Mouse (Mus musculus) MEL (cell line): ENCODE measurements around the gene Gm26657. TPM values are rescaled to one million over a fixed set of nuclear protein-coding genes. Genes with fewer than 3 reads are reported as not detected.

ENCODE experiments used
- DNase-seq: peaks from one replicate; pipeline ENCODE4 v3.0.0; 2011; ENCODE audit warnings: low read depth, low spot score
- H3K27ac ChIP-seq: 2 replicates; pipeline ENCODE4 v1.5.1; 2012; ENCODE audit warnings: low read depth, mild to moderate bottlenecking, control low read depth, low read length, moderate library complexity; ENCODE audit not compliant: control insufficient read depth
- H3K27me3 ChIP-seq, 2 experiments: fragments of 150-350 bp in 1 of 2; sonication (generic) in 1 of 2; 2 replicates each; pipeline ENCODE4 v1.6.1; 2012; ENCODE audit warnings: low read length in 2 of 2, mild to moderate bottlenecking in 2 of 2, improper control_type of control experiment in 1 of 2, moderate library complexity in 1 of 2; ENCODE audit not compliant: insufficient read depth in 2 of 2, control insufficient read depth in 1 of 2
- H3K36me3 ChIP-seq, 2 experiments: 2 replicates each; pipeline ENCODE4 v1.6.1; 2012 to 2014; ENCODE audit warnings: low read length in 2 of 2, improper control_type of control experiment in 1 of 2, inconsistent platforms in 1 of 2, mild to moderate bottlenecking in 1 of 2; ENCODE audit not compliant: insufficient read depth in 2 of 2, control insufficient read depth in 1 of 2
- H3K4me1 ChIP-seq, 2 experiments: fragments of 150-350 bp in 1 of 2; sonication (generic) in 1 of 2; 2 replicates each; pipeline ENCODE4 v1.6.1; 2012; ENCODE audit warnings: low read length in 2 of 2, improper control_type of control experiment in 1 of 2, mild to moderate bottlenecking in 1 of 2; ENCODE audit not compliant: insufficient read depth in 2 of 2, control insufficient read depth in 1 of 2
- H3K4me3 ChIP-seq, 2 experiments: fragments of 150-350 bp in 1 of 2; sonication (generic) in 1 of 2; 2 replicates each; pipeline ENCODE4 v1.5.1; 2012; ENCODE audit warnings: low read depth in 2 of 2, low read length in 2 of 2, mild to moderate bottlenecking in 2 of 2, moderate library complexity in 2 of 2, control low read depth in 1 of 2, improper control_type of control experiment in 1 of 2; ENCODE audit not compliant: control insufficient read depth in 1 of 2, insufficient read depth in 1 of 2
- H3K79me2 ChIP-seq: 2 replicates; pipeline ENCODE4 v1.6.1; 2012; ENCODE audit warnings: mild to moderate bottlenecking, low read length, moderate library complexity; ENCODE audit not compliant: control insufficient read depth, poor library complexity, insufficient read depth
- H3K9ac ChIP-seq: 2 replicates; pipeline ENCODE4 v1.6.1; 2012; ENCODE audit warnings: low read depth, mild to moderate bottlenecking, control low read depth, low read length, moderate library complexity; ENCODE audit not compliant: control insufficient read depth, poor library complexity, severe bottlenecking
- H3K9me3 ChIP-seq: fragments of 150-350 bp; sonication (generic); replicated peaks from 2 replicates; pipeline ENCODE4 v1.6.1; 2012; ENCODE audit warnings: mild to moderate bottlenecking, low read length, improper control_type of control experiment, moderate library complexity; ENCODE audit not compliant: insufficient read depth
- CHD1 ChIP-seq: IDR thresholded peaks from 2 replicates; pipeline ENCODE4 v1.6.1; 2012; ENCODE audit warnings: low read depth, mild to moderate bottlenecking, inconsistent platforms, low read length, improper control_type of control experiment
- ETS1 ChIP-seq: IDR thresholded peaks from 2 replicates; pipeline ENCODE4 v1.6.1; 2012; ENCODE audit warnings: low read depth, mild to moderate bottlenecking, inconsistent platforms, low read length, improper control_type of control experiment, moderate library complexity
- GATA1 ChIP-seq: IDR thresholded peaks from 2 replicates; pipeline ENCODE4 v1.6.1; 2011; ENCODE audit warnings: low read depth, low read length, improper control_type of control experiment
- JUND ChIP-seq: IDR thresholded peaks from 2 replicates; pipeline ENCODE4 v1.6.1; 2011; ENCODE audit warnings: low read depth, mild to moderate bottlenecking, improper control_type of control experiment, low read length
- KAT2A ChIP-seq: conservative IDR thresholded peaks from 2 replicates; pipeline ENCODE4 v1.6.1; 2012; ENCODE audit warnings: low read depth, low read length, improper control_type of control experiment, inconsistent platforms
- MAFK ChIP-seq: IDR thresholded peaks from 2 replicates; pipeline ENCODE4 v1.6.1; 2011; ENCODE audit warnings: low read depth, mild to moderate bottlenecking, low read length, improper control_type of control experiment, borderline replicate concordance
- MAZ ChIP-seq: IDR thresholded peaks from 2 replicates; pipeline ENCODE4 v1.6.1; 2012; ENCODE audit warnings: low read depth, mild to moderate bottlenecking, inconsistent platforms, low read length, improper control_type of control experiment
- MEF2A ChIP-seq: IDR thresholded peaks from 2 replicates; pipeline ENCODE4 v1.6.1; 2014; ENCODE audit warnings: low read depth, mild to moderate bottlenecking, inconsistent platforms, low read length, improper control_type of control experiment; ENCODE audit not compliant: poor library complexity, insufficient replicate concordance, severe bottlenecking; ENCODE audit errors: extremely low read depth
- MYC ChIP-seq: IDR thresholded peaks from 2 replicates; pipeline ENCODE4 v1.6.1; 2011; ENCODE audit warnings: low read depth, mild to moderate bottlenecking, low read length, improper control_type of control experiment, moderate library complexity
- POLR2A ChIP-seq, 2 experiments: IDR thresholded peaks; 2 replicates each; pipeline ENCODE4 v1.6.1; 2011 to 2012; ENCODE audit warnings: low read length in 2 of 2, mild to moderate bottlenecking in 2 of 2, control low read depth in 1 of 2, improper control_type of control experiment in 1 of 2, low read depth in 1 of 2, moderate library complexity in 1 of 2; ENCODE audit not compliant: control insufficient read depth in 1 of 2, insufficient read depth in 1 of 2, poor library complexity in 1 of 2
- POLR2AphosphoS2 ChIP-seq: IDR thresholded peaks from 2 replicates; pipeline ENCODE4 v1.6.1; 2011; ENCODE audit warnings: low read length, improper control_type of control experiment
- POLR2AphosphoS5 ChIP-seq: IDR thresholded peaks from 2 replicates; pipeline ENCODE4 v1.6.1; 2012; ENCODE audit warnings: low read depth, borderline replicate concordance, mild to moderate bottlenecking, inconsistent platforms, low read length, moderate library complexity, mixed read lengths
- SIN3A ChIP-seq: IDR thresholded peaks from 2 replicates; pipeline ENCODE4 v1.6.1; 2012; ENCODE audit warnings: low read length, improper control_type of control experiment, inconsistent platforms
- TAL1 ChIP-seq: IDR thresholded peaks from 2 replicates; pipeline ENCODE4 v1.6.1; 2012; ENCODE audit warnings: mild to moderate bottlenecking, inconsistent platforms, low read length, moderate library complexity, mixed read lengths
- TCF12 ChIP-seq: IDR thresholded peaks from 2 replicates; pipeline ENCODE4 v1.6.1; 2014; ENCODE audit warnings: low read depth, mild to moderate bottlenecking, inconsistent platforms, low read length, improper control_type of control experiment, moderate library complexity
- USF1 ChIP-seq: IDR thresholded peaks from 2 replicates; pipeline ENCODE4 v1.6.1; 2014; ENCODE audit warnings: low read depth, mild to moderate bottlenecking, inconsistent platforms, low read length, improper control_type of control experiment, moderate library complexity
- ZKSCAN1 ChIP-seq: IDR thresholded peaks from 2 replicates; pipeline ENCODE4 v1.6.1; 2012; ENCODE audit warnings: low read depth, mild to moderate bottlenecking, inconsistent platforms, low read length, improper control_type of control experiment, moderate library complexity
- polyA plus RNA-seq, 2 experiments: library from polyadenylated mRNA; stranded (reverse) in 1 of 2; unstranded in 1 of 2; fragments of >175 nt in 1 of 2; fragments of >200 nt in 1 of 2; gene quantifications; 2 replicates each; pipeline versions ENCODE4 v1.2.1 to v1.2.4; 2012; ENCODE audit warnings: low replicate concordance in 2 of 2, low read depth in 1 of 2; ENCODE audit not compliant: insufficient read length in 2 of 2, insufficient read depth in 1 of 2, missing spikeins in 1 of 2
- total RNA-seq: library from RNA; depleted of rRNA; stranded (reverse); fragments of 300-350 nt; gene quantifications from 2 replicates; pipeline ENCODE4 v1.2.3, GENCODE M21; 2012

Gm26657 gene
- total and polyA plus RNA-seq, 3 experiments = not detected

- DNase-seq = no peak
- no peaks in the 10 kb centered on the region for H3K36me3 ChIP-seq
- no peaks in the 10 kb centered on the region for H3K27me3 ChIP-seq
- no peaks in the 10 kb centered on the region for H3K4me1 ChIP-seq
- H3K9me3 ChIP-seq = no peaks in the 10 kb centered on the region
- H3K4me3 ChIP-seq = no peak overlapping the region
- H3K79me2 ChIP-seq = no peaks in the 10 kb centered on the region
- no peak overlapping the region for H3K9ac ChIP-seq
- H3K27ac ChIP-seq = no peak overlapping the region
- TF ChIP-seq MAFK = no peak
- TF ChIP-seq JUND = no peak
- no peak for TF ChIP-seq MYC
- no peak for TF ChIP-seq ZKSCAN1
Measured at GRCm38 (mm10) chr4:56716801-56717200, 23.1 kb upstream of the Gm26657 start.

GRCm38 (mm10) chr4:56717932-56718331 is 21.9 kb upstream of the Gm26657 start:
- Histone ChIP-seq H3K4me3 (no peak overlapping the region), H3K79me2 (no peaks in the 10 kb centered on the region), H3K9ac (no peak overlapping the region), H3K9me3 (no peaks in the 10 kb centered on the region), H3K36me3 (no peaks in the 10 kb centered on the region), H3K27me3 (no peaks in the 10 kb centered on the region), H3K4me1 (no peaks in the 10 kb centered on the region), H3K27ac (no peak overlapping the region)
- no peak for DNase-seq
- TF ChIP-seq POLR2A (IDR thresholded peaks at IDR 0.05; ENCODE audit: control insufficient read depth in 1 of 2, insufficient read depth in 1 of 2, low read depth in 1 of 2, low read length in 2 of 2, poor library complexity in 1 of 2) = no peak

- Histone ChIP-seq H3K9ac (no peak overlapping the region), H3K9me3 (no peaks in the 10 kb centered on the region), H3K36me3 (no peaks in the 10 kb centered on the region), H3K4me1 (no peaks in the 10 kb centered on the region), H3K4me3 (no peak overlapping the region), H3K27me3 (no peaks in the 10 kb centered on the region), H3K27ac (no peak overlapping the region), H3K79me2 (no peaks in the 10 kb centered on the region)
- DNase-seq = no peak
- TF ChIP-seq MYC = no peak
- TF ChIP-seq MAZ = no peak
- TF ChIP-seq CHD1 = no peak
- no peak for TF ChIP-seq USF1
- no peak for TF ChIP-seq POLR2A (IDR thresholded peaks at IDR 0.05; ENCODE audit: control insufficient read depth in 1 of 2, insufficient read depth in 1 of 2, low read depth in 1 of 2, low read length in 2 of 2, poor library complexity in 1 of 2)
- TF ChIP-seq TCF12 = no peak
- TF ChIP-seq GATA1 = no peak
- no peak for TF ChIP-seq KAT2A
- TF ChIP-seq SIN3A = no peak
- no peak for TF ChIP-seq ETS1
- TF ChIP-seq POLR2AphosphoS2 = no peak
- TF ChIP-seq JUND = no peak
- TF ChIP-seq TAL1 = no peak
- TF ChIP-seq MEF2A = no peak
- no peak for TF ChIP-seq POLR2AphosphoS5
Measured at GRCm38 (mm10) chr4:56718573-56719442, 21.1 kb upstream of the Gm26657 start.
